Mouse (Mus musculus) T-helper 17 cell (primary cell): ENCODE results near the gene Fam107a.
"Not testable (repeated sequence)": the region's sequence is repeated elsewhere in the genome, so short reads cannot be mapped to it uniquely, and the experiment has no call there.

Source experiments
- in situ Hi-C, 2 experiments: fragments of 300-600 bp; cut with MboI, MseI; formaldehyde crosslinking; loops; 1 replicate in 1 of 2; 2 replicates in 1 of 2; pipeline ENCODE4 v1.15.1; 2025; ENCODE audit warnings: high pct_unique_total_duplicates in 2 of 2

Fam107a gene

DNA sequence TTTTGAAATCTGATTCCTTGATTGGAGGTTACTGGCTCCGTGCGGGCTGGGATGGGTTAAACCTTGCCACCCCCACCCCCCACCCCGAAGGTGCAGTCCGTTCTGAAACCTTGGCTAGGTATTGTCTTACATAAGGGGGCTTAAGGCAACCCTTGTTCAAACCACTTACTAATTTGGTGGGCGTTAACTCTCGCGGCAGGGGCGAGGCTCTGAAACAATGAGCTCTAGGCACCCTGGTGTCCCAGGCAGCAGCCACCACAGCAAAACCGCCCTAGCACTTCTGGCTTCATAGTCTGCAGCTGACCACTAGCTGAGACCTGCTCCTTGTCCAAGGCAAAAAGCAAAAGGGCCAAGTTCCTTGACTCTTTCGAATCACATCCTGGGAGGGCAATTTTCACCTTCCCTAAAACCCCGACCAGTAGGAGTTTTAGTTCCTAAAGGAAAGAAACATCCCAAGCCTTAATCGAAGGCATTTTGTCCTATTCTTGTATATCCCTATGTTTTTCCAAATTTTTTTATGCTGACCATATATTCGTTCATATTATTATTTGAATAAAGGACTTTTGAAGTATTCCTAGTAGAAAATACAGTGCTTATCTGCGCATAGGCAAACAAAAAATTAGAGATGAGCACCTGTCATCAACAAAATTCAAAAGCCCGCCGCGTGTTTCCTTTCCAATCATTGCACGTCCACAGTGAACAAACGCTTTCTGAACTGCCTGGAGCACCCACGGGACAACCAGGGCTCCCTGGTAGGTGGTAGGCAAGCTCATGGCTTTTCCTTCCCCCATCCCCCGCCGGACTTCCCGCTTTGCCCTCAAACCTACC lies 1.2 kb downstream of the Fam107a start:
- in situ Hi-C loops = no loop called here

DNA sequence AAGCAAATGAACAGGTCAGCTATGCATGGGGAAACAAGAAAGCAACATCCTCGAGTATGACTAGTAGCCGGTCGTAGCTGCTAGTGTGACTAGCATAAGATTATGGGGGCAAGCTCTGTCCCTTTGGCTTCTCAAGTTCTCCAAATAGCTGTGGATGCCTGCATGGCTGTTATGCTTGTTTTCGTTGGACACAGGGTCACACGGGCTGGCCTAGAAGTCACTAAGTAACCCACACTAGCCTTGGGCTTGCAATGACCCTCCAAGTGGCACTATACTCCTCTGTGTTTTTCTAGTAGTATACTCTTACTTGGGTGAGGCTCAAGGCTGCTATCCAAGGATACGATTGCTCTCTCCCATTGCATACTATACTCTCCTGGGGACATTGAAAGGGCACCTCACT lies 2.7 kb downstream of the Fam107a start:
- in situ Hi-C loops = no loop called here

DNA sequence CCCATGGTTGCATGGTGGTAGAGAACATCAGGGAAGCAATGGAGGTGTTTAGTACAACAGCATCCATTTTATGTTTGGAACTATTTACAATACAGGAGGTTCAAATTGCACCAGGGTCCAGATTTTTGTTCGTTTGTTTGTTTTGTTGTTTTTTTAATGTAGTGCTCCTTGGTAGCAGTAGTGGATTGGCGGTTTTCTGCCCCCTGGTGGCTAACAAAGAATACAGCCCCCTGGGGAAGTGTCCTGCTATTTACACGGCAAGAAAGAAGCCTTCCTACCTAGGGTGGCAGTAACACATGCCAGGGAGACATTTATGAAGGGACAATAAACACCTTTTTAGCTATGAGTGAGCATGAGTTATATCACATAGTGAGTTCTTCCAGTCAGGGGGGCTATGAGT lies 3.3 kb downstream of the Fam107a start:
- in situ Hi-C loops = no loop called here

DNA sequence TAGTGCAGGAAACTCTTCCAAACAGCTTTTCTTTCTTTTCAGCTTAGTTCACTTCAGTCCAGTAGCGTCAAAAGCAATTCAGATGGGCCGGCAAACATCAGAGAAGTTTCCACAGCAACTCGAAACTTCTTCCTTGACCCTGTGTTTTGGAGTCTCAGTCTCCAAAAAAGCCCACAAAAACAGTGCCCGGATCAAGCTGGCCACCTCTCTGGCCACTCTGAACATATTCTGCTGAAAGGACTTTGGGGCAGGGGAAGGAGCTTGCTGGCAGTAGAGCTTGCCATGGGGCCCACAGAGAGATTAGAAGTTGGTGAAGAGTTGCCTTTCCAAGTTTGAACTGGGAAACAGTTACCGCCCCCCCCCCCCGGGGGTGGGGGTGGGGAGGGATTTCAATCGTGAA lies 3.9 kb downstream of the Fam107a start:
- in situ Hi-C loops = no loop called here

DNA sequence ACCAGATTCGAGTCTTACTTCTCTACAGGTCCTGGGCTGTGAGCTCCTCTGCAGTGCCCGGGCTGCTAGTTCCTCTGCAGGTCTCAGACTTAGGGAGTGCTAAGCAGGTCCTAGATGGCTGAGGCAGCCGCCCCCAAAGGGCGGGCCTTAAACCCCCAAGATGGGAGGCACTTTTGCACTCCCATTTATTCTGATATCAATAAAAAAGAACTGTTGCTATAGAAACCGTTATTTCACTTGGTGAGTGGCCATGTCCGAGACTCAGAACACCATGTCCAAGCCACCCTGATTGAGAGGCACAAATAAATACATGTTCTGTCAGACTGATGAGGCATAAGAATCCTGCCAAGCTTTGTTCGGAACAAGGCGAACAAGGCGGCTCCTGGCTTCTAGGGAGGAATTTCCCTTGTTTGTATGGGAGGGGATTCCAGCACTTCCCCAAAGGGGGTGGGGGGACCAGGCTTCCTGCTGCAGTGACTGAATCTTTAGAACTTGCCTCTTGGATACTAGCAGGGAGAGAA lies 8.1 kb downstream of the Fam107a start:
- in situ Hi-C loops = no loop called here

DNA sequence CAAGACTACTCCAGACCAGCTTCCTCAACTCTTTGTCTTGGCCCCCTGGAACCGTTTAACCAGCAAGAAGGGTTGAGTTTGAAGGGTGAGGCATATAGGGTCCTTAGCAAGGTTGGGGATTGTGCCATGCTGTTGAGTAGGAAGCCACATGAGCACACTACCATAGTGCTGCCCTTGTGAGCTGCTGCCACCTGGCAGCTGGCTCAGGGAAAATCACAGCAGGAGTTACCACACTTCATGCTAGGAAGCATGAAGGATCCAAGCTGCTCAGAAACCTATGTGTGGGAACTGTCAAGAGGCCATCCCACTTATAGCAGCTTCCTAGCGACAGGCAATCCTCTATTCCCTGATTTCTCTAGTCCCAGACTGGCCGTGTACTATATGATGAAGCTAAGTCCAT lies 9.2 kb downstream of the Fam107a start:
- in situ Hi-C loops = no loop called here

DNA sequence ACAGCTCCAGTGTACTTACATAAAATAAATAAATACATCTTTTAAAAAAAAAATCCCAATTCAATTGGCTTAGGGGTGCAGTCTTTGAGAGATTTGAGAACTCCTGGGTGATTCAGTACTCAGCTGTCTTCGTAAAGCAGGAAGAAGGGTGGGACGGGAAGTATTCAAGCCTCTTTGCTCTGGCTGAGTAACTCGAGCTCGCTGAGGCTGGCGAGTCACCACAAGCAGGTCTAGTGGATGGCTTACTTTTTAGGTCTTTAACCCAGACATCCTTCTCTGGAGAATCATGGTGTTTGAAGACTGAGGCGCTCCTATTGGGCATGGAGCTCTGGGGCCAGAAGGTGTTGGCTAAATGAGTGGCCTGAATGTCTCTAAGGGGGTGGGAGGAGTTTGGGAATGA lies 10.9 kb downstream of the Fam107a start:
- in situ Hi-C loops = no loop called here

DNA sequence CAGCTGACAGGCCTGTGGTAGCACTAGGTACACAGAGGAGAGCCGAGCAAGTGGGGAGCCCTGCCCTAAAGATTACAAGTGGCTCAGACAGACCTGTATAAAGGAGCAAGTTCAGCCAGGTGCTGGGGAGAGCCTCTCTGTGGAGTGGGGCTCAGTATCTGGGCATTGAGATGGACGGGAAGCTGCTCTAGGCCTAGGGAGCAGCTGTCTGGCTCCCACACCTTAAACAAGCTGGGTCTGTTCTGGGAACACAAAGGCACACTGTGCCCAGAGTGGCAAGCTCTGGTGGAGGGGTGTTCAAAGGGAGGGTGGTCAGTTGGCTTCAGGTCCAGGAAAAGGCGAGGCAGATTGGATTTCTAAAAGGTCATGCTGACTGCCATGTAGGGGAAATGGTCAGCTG lies 12.8 kb downstream of the Fam107a start:
- in situ Hi-C loops = no loop called here

DNA sequence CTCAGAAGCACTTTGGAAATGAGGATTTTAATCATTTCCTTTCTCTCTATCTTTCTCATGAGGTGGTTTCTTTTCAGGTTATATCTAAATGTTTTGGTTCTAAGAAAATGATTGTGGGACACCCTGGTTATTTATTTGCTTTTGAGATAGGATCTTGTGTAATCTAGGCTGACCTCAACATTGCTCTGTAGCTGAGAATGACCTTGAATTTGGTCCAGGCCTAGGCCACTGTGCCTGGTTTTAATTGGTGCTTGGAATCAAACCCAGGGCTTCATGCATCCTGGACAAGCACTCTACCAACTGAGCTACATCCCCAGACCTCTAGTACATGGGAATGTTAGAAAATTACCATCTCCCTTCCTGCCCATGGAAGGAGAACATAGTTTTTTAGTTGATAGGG lies 13.7 kb downstream of the Fam107a start:
- in situ Hi-C loops = no loop called here

DNA sequence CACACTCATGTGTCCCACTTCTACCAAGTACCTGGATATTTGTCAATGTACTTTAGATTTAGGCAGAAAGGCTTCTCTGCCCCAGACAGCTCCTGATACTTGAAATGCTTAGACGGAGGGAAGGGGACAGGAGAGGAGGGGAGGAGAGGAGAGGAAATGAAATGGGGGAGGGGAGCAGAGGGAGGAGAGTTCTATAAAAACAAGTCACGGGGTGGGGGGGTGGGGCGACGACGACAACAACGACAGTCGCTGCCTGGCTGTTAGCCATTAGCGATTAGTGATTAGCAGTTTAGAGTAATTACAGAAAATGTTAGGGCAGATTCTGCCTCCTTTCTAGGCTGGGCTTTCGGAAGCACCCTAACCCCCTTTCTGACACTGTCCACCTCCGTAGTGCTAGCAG lies 15.1 kb downstream of the Fam107a start:
- in situ Hi-C loops = no loop called here

DNA sequence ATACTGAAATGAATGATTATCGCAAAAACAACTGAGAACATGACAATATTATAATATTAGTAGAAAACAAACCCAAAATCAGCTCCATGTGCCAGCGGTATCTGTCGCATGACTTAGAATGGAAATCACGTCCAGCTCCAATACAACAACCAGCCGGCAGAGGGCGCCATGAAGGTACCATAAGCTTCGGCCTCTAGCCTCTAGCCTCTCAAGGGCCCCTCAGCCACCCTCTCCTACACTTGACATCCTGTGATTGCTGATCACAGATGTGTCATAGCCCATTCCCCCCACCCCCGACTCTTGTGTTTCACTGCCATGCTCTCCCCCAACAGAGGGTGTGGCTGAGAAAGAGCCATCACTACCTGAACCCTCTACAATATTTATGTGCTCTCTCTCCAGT lies 17.5 kb downstream of the Fam107a start:
- in situ Hi-C loops = no loop called here

DNA sequence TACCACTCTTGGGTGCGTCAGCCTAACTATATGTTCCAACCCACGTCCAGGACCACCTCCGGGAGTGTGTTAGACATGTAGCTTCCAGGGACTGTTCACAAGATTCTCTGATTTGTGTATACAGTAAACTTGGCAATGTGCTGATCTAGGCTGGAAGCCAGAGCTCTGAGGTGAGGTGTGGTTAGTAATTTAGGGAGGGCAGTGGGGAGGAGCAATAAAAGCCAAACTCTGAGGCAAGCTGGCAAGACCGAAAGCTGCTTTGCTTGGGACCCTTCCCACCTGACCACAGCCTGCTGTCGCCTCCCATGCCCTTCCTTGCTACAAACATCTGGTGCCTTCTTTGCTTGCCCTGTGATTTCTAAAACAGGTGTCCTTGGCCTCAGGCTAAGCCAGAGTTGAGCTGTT lies 19.9 kb downstream of the Fam107a start:
- in situ Hi-C loops = no loop called here

DNA sequence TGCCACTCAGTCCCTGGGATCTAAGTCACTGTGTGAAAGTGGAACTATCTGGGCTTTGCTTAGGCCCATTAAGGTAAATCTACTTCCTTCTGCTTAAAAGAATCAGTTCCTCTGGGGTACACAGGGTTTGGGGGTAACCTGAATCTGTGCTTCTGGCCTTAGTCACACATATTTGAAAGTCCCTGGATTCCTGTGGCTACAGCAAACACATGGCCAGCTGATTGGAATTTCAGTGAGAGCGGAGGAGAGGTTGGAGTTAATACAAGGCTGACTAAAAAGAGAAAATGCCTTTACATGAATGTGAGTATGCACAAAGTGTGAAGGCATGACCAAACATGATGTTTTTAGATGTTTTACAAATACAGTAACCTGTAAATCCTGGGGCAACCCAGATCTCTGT lies 23.6 kb downstream of the Fam107a start:
- in situ Hi-C loops = no loop called here

DNA sequence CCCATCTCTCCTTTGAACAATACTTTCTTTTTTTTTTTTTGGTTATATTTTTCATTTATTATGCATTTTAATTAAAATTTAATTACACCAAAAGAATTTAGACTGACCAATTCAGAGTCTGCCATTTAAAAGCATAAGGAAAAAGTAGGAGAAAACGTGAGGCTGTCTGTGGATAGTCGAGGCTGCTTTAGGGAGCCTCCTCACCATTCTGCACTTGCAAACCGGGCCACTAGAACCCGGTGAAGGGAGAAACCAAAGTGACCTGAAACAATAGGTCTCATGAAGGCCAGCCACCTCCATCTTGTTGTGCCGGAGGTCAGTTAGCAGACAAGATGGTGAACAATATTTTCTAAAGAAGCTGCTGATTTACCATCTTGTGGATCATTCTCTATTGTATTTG lies 31.2 kb downstream of the Fam107a start:
- in situ Hi-C loops = not testable (repeated sequence)

DNA sequence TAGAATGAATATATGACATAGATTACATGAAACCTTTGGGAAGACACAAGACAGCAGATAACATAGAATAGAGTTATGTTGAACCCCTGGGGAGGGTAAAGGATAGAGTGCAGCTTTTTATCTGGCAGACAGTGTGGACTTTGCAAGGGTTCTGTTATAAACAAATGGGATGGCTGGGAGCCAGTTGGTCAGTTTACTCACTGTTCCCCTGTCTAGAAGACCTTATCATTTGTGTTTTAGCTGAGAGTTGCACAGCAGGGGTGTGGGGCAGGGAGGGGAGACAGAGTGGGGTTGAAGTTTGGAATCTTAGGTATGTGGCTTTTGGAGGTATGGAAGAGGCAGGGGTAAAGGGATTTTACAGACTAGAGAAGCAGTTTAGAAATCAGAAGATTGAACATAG lies 34.0 kb downstream of the Fam107a start:
- in situ Hi-C loops = no loop called here

DNA sequence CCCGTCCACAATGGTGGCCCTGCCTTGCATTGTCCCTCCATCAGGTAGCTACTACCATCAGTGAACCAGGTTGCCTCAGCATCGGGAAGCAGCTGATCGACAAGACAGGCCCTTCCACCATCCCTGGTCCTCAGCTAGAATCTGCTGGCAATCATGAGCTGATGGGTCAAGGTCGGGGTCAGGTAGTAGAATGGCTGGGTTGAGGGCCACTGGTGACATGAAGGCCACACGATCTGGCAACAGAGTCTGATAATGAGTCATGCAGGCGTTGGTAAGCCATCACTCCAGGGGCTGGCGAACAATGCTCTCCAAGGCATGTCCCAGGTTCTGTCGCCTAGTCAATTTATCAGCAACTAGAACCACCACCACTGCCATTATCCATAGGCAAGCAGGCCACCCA lies 46.5 kb downstream of the Fam107a start:
- in situ Hi-C loops = not testable (repeated sequence)

DNA sequence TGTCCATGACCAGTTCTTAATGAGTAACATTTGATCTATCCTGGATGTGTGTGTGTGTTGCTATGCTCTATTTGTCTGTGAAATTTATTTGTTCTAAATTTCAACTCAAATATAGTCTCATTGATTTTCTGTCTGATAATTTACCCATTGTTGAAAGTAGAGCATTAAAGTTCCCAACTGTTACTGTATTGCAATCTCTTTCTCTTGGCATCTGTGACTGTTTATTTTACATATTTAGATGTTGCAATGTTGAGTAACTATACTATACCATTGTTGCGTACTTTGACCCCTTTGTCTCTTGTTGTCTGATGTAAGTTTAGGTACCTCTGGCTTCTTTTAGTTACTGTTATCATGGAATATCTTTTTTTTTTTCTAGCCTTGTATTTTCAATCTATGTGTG lies 53.4 kb downstream of the Fam107a start:
- in situ Hi-C loops = no loop called here

DNA sequence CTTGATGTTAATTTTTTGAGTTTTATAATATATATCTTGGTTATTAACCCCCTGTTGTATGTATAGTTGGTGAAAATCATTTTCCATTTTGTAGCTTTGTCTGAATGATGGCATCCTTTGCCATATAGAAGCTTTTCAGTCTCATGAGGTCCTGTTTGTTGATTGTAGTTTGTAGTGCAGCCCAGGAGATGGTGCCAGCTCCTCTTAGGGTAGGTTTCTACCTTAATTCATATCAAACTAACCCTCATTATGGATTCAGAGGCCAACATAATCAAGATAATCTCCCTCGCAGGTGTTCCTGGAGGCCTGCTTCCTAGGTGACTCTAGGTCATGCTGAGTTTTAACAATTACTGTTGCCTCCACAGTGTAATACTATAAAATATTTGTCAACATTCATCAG lies 55.6 kb downstream of the Fam107a start:
- in situ Hi-C loops = no loop called here

DNA sequence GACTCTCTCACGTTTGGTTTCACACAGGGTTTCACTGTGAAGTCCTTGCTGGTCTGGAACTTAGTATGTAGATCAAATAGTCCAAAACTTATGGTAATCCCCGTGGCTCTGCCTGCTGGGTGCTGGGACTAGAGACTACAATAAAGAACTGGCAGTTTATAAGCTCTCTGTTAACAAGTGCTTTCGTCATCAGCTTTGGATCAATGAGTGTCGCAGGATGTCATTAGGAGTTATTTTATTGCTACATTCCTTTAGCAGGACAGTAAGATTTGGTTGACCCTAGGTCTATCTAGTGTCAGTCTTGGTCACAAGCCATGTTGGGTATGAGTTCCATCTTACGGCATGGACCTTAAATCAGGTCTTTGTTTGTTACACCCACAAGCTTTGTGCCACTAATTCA lies 57.6 kb downstream of the Fam107a start:
- in situ Hi-C loops = no loop called here

DNA sequence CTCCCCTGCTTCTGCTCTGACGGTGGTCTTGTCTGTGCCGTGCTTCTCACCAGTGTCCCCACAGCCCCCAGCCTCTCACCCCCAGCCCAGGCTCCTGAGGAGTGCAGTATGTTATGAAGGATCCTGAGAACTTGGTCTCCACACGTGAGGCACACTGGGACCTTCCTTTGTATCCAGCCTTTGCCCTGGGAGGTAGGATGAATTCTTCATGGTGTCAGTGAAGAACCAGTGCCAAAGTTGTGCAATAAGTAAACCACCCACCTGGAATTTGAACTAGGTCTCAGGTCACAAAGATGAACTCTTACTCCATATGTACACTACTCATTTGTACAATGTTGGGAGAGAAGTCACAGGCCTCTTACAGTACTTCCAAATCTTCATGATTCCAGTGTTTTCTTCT lies 58.7 kb downstream of the Fam107a start, which contains the start of gene Acox2:
TSS of gene Acox2 (minus strand) at position 188 of the 400 bp plus-strand sequence.
- in situ Hi-C loops = no loop called here

DNA sequence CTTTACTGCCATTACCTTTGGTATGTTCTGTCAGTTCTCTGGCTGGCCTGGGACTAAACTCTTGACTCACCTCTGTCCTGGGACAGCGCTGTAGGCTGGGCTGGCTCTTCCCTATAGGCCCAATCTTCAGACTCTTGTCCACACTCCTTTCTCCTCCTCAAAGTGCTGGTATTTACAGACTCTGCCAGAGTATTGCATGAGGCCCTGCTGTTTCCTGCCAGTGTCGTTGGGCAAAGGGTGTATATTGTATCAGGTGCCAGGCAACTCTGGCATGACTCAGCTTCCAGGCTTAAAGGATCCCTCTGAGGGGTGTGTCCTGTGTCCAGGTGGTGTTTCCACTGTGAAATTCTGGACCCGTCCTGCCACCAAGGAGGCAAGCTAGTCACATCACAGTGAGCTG lies 59.1 kb downstream of the Fam107a start:
- in situ Hi-C loops = no loop called here

DNA sequence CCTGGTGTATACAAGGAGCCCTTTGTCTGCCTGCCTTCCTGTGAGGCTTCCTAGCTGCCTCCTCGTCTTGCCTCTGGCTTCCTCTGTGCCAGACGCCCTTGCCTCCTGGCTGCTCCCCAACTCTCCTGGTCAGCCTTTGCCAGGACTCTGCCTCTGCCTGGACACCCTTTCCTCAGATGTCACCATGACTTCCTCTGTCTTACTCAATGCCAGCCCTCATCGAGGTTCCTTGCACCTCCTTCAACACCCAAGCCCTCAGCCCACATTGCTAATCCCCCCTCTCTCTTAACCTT lies 59.5 kb downstream of the Fam107a start:
- in situ Hi-C loops = no loop called here

DNA sequence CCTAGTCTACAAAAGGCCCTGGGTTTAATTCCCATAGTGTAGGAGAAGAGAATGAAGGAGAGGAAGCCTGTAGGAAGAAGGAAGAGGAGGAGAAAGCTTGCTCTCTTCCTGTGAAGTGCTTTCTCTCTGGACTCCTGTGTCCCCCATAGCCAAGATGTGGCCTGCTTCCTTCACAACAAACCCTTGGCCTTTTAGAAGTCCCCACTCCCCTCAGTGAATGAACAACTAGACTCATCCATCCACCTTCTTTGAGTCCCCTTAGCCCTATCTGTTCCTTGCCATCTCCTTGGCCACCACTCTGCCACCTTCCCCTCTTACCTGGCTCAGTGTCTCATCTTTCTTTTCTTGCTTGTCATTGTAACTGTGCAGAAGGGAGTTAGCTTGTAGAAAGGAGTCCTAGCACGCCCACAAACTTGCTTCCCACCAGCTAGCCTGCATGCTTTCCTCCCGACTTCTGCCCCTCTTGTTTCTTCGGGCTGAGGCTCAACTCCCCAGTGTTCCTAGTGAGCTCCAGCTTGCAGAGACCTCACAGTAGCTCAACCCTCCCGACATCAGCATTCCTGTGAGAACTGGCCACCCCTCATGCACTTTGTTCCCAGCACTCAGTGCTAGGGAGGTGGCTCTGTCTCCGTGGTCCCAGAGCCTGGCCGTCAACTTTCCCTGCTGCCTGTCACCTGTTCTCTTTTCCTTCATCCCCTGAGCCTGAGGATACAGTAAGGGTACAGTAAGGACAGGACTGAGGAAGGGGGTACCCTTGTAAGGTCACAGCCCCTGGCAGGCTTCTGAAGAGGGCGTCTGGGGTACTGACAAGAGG lies 60.1 kb downstream of the Fam107a start:
- in situ Hi-C loops = no loop called here
